Mouse (Mus musculus) heart, embryonic 15.5 days (tissue): Measurements from ENCODE around the gene Ralgds. TPM values are rescaled to one million over a fixed set of nuclear protein-coding genes. Genes with fewer than 3 reads are reported as not detected.
"Not testable (repeated sequence)": the region's sequence is repeated elsewhere in the genome, so short reads cannot be mapped to it uniquely, and the experiment has no call there.

Experiments
- ATAC-seq: fragments of 200-750 bp; cut with Nextera tagmentation; replicated peaks from 2 replicates; pipeline ENCODE4 v1.8.0; 2017; ENCODE audit warnings: low read depth, moderate TSS enrichment; ENCODE audit not compliant: insufficient number of reproducible peaks, insufficient read depth, low FRiP score
- H3K27ac ChIP-seq: fragments of 300-500 bp; sonication (generic); 2 replicates; pipeline ENCODE4 v1.5.1; 2015; ENCODE audit warnings: mild to moderate bottlenecking, inconsistent platforms
- H3K27me3 ChIP-seq: fragments of 300-500 bp; sonication (generic); 2 replicates; pipeline ENCODE4 v1.6.1; 2015; ENCODE audit warnings: inconsistent platforms
- H3K36me3 ChIP-seq: fragments of 300-500 bp; sonication (generic); 2 replicates; pipeline ENCODE4 v1.6.1; 2015; ENCODE audit warnings: mild to moderate bottlenecking, inconsistent platforms
- H3K4me1 ChIP-seq: fragments of 300-500 bp; sonication (generic); replicated peaks from 2 replicates; pipeline ENCODE4 v1.6.1; 2015; ENCODE audit warnings: inconsistent platforms
- H3K4me2 ChIP-seq: fragments of 300-500 bp; sonication (generic); 2 replicates; pipeline ENCODE4 v1.6.1; 2015; ENCODE audit warnings: inconsistent platforms, mild to moderate bottlenecking, moderate library complexity
- H3K4me3 ChIP-seq: fragments of 300-500 bp; sonication (generic); 2 replicates; pipeline ENCODE4 v1.5.1; 2015; ENCODE audit warnings: mild to moderate bottlenecking, inconsistent platforms
- H3K9ac ChIP-seq: fragments of 300-500 bp; sonication (generic); 2 replicates; pipeline ENCODE4 v1.6.1; 2015; ENCODE audit warnings: mild to moderate bottlenecking, inconsistent platforms
- H3K9me3 ChIP-seq: fragments of 300-500 bp; sonication (generic); replicated peaks from 2 replicates; pipeline ENCODE4 v1.6.1; 2016; ENCODE audit warnings: inconsistent platforms
- WGBS: fragments of 180-500 bp; shearing (Covaris S2); methylation state at CpG from one replicate; pipeline ENCODE4 v1.1.7; 2015; ENCODE audit warnings: mixed read lengths; 5-methylcytosine and 5-hydroxymethylcytosine counted together
- polyA plus RNA-seq: library from polyadenylated mRNA; unstranded; fragments of >200 nt; fragmentation: Nextera tagmentation; extraction: Ambion mirVana; gene quantifications from 2 replicates; pipeline ENCODE4 v1.2.1, GENCODE M21; 2015

Gene Ralgds
- polyA plus RNA-seq = 17.5 and 24.6 TPM in 2 replicates

DNA sequence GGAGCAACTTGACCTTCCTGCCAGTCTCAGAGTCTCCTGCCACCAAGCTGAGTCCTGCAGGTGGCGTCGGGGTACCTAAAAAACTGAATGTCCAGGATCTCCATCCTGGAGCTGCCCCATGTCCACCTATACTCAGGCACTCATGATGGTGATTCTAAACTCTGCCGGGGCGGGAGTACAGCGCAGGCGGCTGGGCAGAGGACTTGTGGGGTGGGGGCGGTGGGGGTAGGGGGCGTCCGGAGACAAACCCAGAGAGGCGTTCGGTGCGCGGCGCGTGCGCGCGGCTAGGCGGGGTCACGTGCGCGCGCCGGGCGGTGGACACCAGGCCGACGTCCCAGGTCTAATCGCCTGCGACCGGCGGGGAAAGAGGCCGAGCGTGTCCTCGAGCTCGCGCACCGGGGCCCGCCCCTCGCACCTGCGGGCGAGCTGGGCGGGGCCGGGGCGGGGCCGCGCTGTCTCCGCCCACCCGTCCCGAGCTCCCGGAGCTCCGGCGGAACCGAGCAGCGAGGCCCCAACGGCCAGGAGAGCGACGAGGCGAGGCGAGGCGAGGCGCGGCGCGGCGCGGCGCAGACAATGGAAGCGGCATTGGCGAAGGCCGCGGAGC is at the start of gene Ralgds:
Gene Ralgds (plus strand): TSS at position 328 of the 604 bp plus-strand sequence.
- Histone ChIP-seq H3K27ac (no peak within 1 kb of the TSS), H3K9ac (peak within 1 kb of the TSS; percentile 79), H3K27me3 (peaks cover 17% of the 10 kb centered on the region; the same call in 1 of the 2 replicates), H3K36me3 (no peaks in the 10 kb centered on the region), H3K9me3 (no peaks in the 10 kb centered on the region), H3K4me1 (peaks cover 22% of the 10 kb centered on the region), H3K4me3 (peak within 1 kb of the TSS; percentile 72), H3K4me2 (peak within 1 kb of the TSS; percentile 99)
- WGBS = under 1% methylated on average over 50 of the region's 71 CpGs
- peak; percentile 69 for ATAC-seq

DNA sequence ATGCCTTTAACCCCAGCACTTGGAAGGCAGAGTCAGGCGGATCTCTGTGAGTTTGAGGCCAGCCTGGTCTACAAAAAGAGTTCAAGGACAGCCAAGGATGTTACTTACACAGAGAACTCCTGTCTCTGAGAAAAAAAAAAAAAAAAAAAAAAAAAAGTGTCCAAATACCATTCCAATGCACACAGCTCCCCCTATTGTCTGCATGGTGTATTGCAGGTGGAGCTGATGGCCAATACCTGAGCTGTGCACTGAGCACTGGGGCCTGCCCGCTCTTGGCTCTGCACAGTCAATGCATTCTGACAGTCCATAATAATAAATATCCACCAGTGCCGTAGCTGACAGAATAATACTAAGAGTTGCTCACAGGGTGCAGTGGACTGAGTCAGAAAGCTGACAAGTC is 49.0 kb upstream of the Ralgds start:
- no peak for ATAC-seq
- Histone ChIP-seq H3K27ac (no peak overlapping the region), H3K36me3 (peaks cover under 1% of the 10 kb centered on the region), H3K4me3 (no peak overlapping the region), H3K4me1 (peaks cover 16% of the 10 kb centered on the region), H3K9me3 (no peaks in the 10 kb centered on the region), H3K27me3 (peaks cover 18% of the 10 kb centered on the region; the same call in 1 of the 2 replicates), H3K4me2 (no peak overlapping the region), H3K9ac (no peak overlapping the region)
- 38% methylated on average over 3 of the region's 3 CpGs for WGBS

DNA sequence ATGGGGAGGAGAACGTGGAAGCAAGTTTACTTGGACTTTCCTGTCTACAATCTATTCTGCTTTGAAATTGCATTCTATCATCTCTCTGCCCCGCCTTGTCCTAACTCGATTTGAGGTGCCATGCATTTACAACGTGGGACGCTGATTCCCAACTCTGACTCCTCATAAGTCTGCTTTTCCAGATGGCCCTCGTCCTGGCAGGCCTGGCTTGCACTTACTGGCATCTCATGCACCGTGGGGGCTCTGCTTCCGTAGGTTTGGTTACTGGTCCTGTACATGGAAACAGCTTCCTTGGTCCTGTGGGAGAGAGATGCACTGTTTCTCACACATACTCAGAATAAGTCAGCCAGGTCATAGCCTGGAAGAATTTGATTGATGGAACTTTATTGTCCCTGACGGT is 48.0 kb upstream of the Ralgds start:
- no peak overlapping the region for H3K27ac ChIP-seq
- ATAC-seq = no peak

DNA sequence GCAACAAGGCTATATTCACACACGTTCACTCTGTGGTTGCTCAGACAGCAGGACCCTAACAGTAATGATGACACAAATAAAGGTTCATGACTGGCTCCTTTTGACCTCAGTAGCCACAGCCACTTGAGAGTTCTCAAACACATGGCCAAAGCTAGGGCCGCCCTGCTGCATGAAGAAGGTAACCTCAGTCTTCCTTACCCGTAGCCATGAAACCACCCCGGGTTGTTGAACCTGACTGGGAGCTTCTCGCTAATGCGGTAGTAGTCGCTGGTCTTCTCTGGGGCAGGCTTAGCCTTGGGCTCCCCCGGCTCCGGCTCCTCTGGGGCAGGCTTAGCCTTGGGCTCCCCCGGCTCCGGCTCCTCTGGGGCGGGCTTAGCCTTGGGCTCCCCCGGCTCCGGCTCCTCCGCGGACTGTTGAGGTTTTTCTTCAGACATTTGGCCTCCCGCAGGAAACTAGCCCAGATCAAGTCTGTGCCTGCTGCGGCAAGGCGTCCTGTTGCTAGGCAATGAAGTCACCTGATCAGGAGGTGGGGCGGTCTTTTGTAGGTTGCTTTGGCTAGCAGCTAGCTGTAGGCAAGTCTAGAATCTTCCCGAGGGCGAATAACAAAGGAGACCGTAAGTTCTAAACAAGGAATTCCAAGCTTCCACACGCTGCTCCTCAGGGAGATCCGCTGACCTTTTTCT is 46.9 kb upstream of the Ralgds start, which contains the start of gene 1700007K13Rik:
Gene 1700007K13Rik (minus strand): TSS at position 497 of the 683 bp plus-strand sequence.
- H3K27me3 ChIP-seq = peaks cover 18% of the 10 kb centered on the region; the same call in 1 of the 2 replicates
- no peak for ATAC-seq
- 4% methylated on average over 25 of the region's 25 CpGs for WGBS

More for the DNA sequence above, 48.0 kb upstream of the Ralgds start:
- H3K9ac ChIP-seq = no peak overlapping the region
- H3K4me2 ChIP-seq = no peak overlapping the region
- no peaks in the 10 kb centered on the region for H3K9me3 ChIP-seq
- no peak overlapping the region for H3K4me3 ChIP-seq
- H3K4me1 ChIP-seq = peaks cover 21% of the 10 kb centered on the region
- peaks cover 10% of the 10 kb centered on the region for H3K36me3 ChIP-seq
- peaks cover 18% of the 10 kb centered on the region; the same call in 1 of the 2 replicates for H3K27me3 ChIP-seq
- 80% methylated on average over 9 of the region's 9 CpGs for WGBS

DNA sequence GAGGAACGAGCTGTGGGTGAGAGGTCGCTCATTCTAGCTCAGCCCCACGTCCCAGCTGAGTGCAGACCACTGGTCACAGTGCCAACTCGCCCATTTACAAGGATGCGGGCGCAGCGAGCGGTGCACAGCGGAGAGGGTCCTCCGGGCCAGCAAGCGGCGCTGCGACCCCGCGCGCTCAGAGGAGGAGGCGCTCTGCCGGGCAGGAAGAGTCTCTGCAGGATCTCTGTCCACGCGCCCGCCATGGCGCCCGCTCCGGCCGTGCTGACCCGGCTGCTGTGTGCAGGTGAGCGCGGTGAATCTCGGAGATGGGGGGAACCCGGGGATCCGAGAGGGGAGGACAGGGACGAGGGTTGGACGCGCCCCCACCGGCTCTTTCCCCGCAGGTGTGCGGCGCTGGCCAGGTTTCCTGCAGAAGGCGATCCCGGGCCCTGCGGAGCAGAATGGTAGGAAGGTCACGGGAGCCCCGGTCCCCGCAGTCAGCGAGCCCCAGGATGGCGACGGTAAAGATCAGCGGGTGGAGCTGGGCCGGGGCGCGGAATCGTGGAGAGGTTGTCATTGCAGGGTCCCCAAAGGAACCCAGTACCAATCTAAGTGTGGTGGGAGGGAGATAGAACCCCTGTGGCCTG is 45.0 kb upstream of the Ralgds start, which contains the start of gene Mrps2:
Gene Mrps2 (plus strand): TSS at position 207 of the 626 bp plus-strand sequence.
- Histone ChIP-seq H3K9ac (peak within 1 kb of the TSS; percentile 85), H3K27ac (no peak within 1 kb of the TSS), H3K4me3 (peak within 1 kb of the TSS; percentile 79), H3K27me3 (peaks cover 18% of the 10 kb centered on the region; the same call in 1 of the 2 replicates), H3K36me3 (peaks cover 29% of the 10 kb centered on the region), H3K4me1 (peaks cover 21% of the 10 kb centered on the region), H3K9me3 (peaks cover under 1% of the 10 kb centered on the region; the same call in 1 of the 2 replicates), H3K4me2 (peak within 1 kb of the TSS; percentile 71)
- peak; percentile 88 for ATAC-seq
- WGBS = 1% methylated on average over 52 of the region's 52 CpGs

More for the DNA sequence above, 46.9 kb upstream of the Ralgds start, which contains the start of gene 1700007K13Rik:
- no peak within 1 kb of the TSS for H3K27ac ChIP-seq
- peaks cover 21% of the 10 kb centered on the region for H3K36me3 ChIP-seq
- peak within 1 kb of the TSS; percentile 34 for H3K4me3 ChIP-seq
- H3K9me3 ChIP-seq = no peaks in the 10 kb centered on the region
- peak within 1 kb of the TSS; percentile 68 for H3K4me2 ChIP-seq
- peaks cover 21% of the 10 kb centered on the region for H3K4me1 ChIP-seq
- peak within 1 kb of the TSS; percentile 32; the same call in 1 of the 2 replicates for H3K9ac ChIP-seq

DNA sequence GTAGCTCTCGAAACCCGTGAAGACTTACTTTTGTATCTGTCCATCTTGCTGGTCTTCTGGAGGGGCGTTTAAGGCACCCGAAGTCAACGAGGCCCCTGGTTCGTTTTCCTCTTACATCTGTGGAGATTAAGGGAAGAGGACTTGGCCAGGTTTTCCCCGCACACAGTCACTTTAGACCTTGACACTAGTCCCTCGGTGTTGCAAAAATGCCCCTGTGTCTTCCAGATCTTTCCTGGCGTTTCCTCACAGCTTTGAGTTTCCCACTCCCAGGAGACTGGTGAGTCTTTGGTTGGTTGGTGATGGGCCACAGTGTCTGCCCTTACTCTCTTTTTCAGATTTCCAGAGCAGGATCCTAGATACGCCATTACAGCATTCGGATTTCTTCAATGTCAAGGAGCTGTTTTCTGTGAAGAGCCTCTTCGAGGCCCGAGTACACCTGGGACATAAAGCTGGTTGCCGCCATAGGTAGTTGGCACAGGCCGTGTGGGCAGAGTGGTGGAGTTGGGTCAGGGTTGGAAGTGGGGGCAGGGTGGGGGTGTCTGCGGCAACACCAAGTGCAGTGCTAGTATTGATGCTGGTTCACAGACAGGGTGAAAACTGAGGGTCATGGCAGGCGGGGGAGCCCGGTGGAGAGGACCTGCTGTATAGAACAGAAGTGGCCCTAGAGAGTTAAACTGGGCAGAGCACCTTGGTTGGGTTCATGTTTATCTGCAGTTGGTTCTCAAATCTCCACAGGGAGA is 44.3 kb upstream of the Ralgds start:
- H3K4me2 ChIP-seq = peak overlapping the region; percentile 71
- no peak for ATAC-seq
- peaks cover 21% of the 10 kb centered on the region for H3K4me1 ChIP-seq
- H3K4me3 ChIP-seq = peak overlapping the region; percentile 79
- 54% methylated on average over 18 of the region's 18 CpGs for WGBS
- H3K9me3 ChIP-seq = peaks cover 7% of the 10 kb centered on the region; the same call in 1 of the 2 replicates
- no peak overlapping the region for H3K27ac ChIP-seq
- peaks cover 18% of the 10 kb centered on the region; the same call in 1 of the 2 replicates for H3K27me3 ChIP-seq
- peaks cover 29% of the 10 kb centered on the region for H3K36me3 ChIP-seq
- peak overlapping the region; percentile 85 for H3K9ac ChIP-seq

DNA sequence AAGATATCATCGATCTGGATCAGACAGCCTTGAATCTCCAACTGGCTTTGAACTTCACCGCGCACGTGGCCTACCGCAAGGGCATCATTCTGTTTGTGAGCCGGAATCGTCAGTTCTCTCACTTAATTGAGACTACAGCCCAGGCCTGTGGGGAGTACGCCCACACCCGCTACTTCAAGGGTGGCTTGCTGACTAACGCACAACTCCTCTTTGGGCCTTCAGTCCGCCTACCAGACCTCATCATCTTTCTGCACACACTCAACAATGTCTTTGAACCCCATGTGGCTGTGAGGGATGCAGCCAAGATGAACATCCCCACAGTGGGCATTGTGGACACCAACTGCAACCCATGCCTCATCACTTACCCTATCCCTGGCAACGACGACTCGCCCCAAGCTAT is 43.5 kb upstream of the Ralgds start:
- peaks cover 15% of the 10 kb centered on the region; the same call in 1 of the 2 replicates for H3K27me3 ChIP-seq
- no peak overlapping the region for H3K4me2 ChIP-seq
- H3K9ac ChIP-seq = no peak overlapping the region
- peaks cover 7% of the 10 kb centered on the region; the same call in 1 of the 2 replicates for H3K9me3 ChIP-seq
- H3K4me3 ChIP-seq = no peak overlapping the region
- H3K27ac ChIP-seq = no peak overlapping the region
- WGBS = 97% methylated on average over 14 of the region's 14 CpGs
- no peak for ATAC-seq
- H3K4me1 ChIP-seq = peaks cover 21% of the 10 kb centered on the region
- H3K36me3 ChIP-seq = peaks cover 29% of the 10 kb centered on the region

DNA sequence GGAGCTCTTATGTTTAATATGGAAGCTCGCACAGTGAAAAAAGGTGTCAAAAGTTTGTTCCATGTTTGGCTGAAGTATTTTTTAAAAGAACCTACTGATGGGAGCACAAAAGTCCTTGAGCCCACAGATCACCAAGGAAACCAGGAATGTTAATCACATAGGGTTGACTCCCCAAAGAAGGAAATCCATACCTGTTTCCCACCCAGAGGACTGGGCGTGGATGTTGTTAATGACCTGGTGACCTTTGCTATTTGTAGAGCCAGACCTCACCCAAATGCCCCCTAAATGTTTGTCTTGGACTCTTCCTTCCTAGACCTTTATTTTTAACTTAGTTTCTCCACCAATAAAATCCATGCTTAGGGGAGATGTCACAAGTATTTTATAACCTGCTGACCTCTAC is 42.3 kb upstream of the Ralgds start:
- no peak for ATAC-seq
- no peak overlapping the region for H3K9ac ChIP-seq
- H3K4me2 ChIP-seq = no peak overlapping the region
- peaks cover 7% of the 10 kb centered on the region; the same call in 1 of the 2 replicates for H3K9me3 ChIP-seq
- H3K4me3 ChIP-seq = no peak overlapping the region
- 91% methylated on average over 2 of the region's 2 CpGs for WGBS
- H3K27me3 ChIP-seq = peaks cover 4% of the 10 kb centered on the region; the same call in 1 of the 2 replicates
- no peak overlapping the region for H3K27ac ChIP-seq
- peaks cover 29% of the 10 kb centered on the region for H3K36me3 ChIP-seq
- peaks cover 21% of the 10 kb centered on the region for H3K4me1 ChIP-seq

DNA sequence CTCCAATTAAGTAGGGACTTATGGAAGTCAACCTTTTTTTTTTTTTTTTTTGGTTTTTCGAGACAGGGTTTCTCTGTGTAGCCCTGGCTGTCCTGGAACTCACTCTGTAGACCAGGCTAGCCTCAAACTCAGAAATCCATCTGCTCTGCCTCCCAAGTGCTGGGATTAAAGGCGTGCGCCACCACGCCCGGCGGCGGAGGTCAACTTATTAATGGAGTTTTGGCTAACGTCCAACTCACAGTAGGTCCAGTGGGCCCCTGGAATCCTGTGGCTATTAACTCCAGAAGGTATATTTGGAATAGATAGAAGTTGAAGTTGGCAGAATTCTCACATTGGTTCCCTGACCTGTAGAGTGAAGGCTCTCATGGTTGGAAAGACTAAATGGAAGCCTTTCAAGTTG is 40.9 kb upstream of the Ralgds start:
- Histone ChIP-seq H3K36me3 (peaks cover 29% of the 10 kb centered on the region), H3K4me1 (peaks cover 11% of the 10 kb centered on the region)
- not testable (repeated sequence) for H3K27me3 ChIP-seq, ATAC-seq, H3K4me2 ChIP-seq, H3K9me3 ChIP-seq, H3K4me3 ChIP-seq, H3K9ac ChIP-seq, H3K27ac ChIP-seq
- 92% methylated on average over 8 of the region's 8 CpGs for WGBS

DNA sequence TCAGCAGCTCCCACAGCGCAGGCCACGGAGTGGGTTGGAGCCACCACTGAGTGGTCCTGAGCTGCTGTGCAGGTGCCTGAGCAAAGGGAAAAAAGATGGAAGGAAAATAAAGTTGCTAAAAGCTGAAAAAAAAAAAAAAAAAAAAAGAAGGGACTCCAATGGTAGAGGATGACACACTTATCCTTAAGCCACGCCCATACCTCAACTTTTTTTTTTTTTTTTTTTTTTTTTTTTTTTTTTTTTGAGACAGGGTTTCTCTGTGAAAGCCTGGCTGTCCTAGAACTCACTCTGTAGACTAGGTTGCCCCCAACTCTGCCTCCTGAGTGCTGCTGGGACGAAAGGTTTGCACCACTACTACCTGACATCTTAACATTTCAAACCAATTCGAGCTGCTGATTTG is 34.9 kb upstream of the Ralgds start:
- not testable (repeated sequence) for H3K4me2 ChIP-seq, ATAC-seq, H3K36me3 ChIP-seq, H3K27ac ChIP-seq, H3K27me3 ChIP-seq, H3K4me1 ChIP-seq, H3K4me3 ChIP-seq, H3K9me3 ChIP-seq, H3K9ac ChIP-seq
- 82% methylated on average over 5 of the region's 5 CpGs for WGBS
